Mouse (Mus musculus) heart, embryonic 11.5 days (tissue): ENCODE data around the gene Socs3. TPM values are rescaled to one million over a fixed set of nuclear protein-coding genes. Genes with fewer than 3 reads are reported as not detected.

Experiments used
- ATAC-seq: fragments of 200-750 bp; cut with Nextera tagmentation; replicated peaks from 2 replicates; pipeline ENCODE4 v1.8.0; 2017; ENCODE audit warnings: moderate library complexity; ENCODE audit not compliant: insufficient number of reproducible peaks, low FRiP score, low TSS enrichment
- H3K27ac ChIP-seq: fragments of 300-500 bp; sonication (generic); 2 replicates; pipeline ENCODE4 v1.5.1; 2014; ENCODE audit warnings: mild to moderate bottlenecking, low read depth, low read length
- H3K27me3 ChIP-seq: fragments of 300-500 bp; sonication (generic); 2 replicates; pipeline ENCODE4 v1.6.1; 2014; ENCODE audit warnings: mild to moderate bottlenecking, low read length, mixed read lengths; ENCODE audit not compliant: control insufficient read depth, insufficient read depth
- H3K36me3 ChIP-seq: fragments of 300-500 bp; sonication (generic); 2 replicates; pipeline ENCODE4 v1.6.1; 2014; ENCODE audit warnings: mild to moderate bottlenecking, low read length, moderate library complexity, mixed read lengths; ENCODE audit not compliant: control insufficient read depth, insufficient read depth
- H3K4me1 ChIP-seq: fragments of 300-500 bp; sonication (generic); 2 replicates; pipeline ENCODE4 v1.6.1; 2014; ENCODE audit warnings: low read length; ENCODE audit not compliant: control insufficient read depth, insufficient read depth
- H3K4me2 ChIP-seq: fragments of 300-500 bp; sonication (generic); 2 replicates; pipeline ENCODE4 v1.6.1; 2014; ENCODE audit warnings: mild to moderate bottlenecking, moderate library complexity
- H3K4me3 ChIP-seq: fragments of 300-500 bp; sonication (generic); 2 replicates; pipeline ENCODE4 v1.5.1; 2014; ENCODE audit warnings: low read depth, low read length
- H3K9ac ChIP-seq: fragments of 300-500 bp; sonication (generic); 2 replicates; pipeline ENCODE4 v1.6.1; 2014; ENCODE audit warnings: mild to moderate bottlenecking, low read depth, low read length, moderate library complexity
- H3K9me3 ChIP-seq: fragments of 300-500 bp; sonication (generic); replicated peaks from 2 replicates; pipeline ENCODE4 v1.6.1; 2016; ENCODE audit warnings: low read length; ENCODE audit not compliant: control insufficient read depth
- WGBS: fragments of 180-500 bp; shearing (Covaris S2); extraction: QIAGEN DNeasy Blood & Tissue Kit; methylation state at CpG from one replicate; pipeline ENCODE4 v1.1.7; 2014; ENCODE audit not compliant: insufficient replicate concordance; 5-methylcytosine and 5-hydroxymethylcytosine counted together
- polyA plus RNA-seq: library from polyadenylated mRNA; unstranded; fragments of >200 nt; fragmentation: Nextera tagmentation; extraction: Ambion mirVana; gene quantifications from 2 replicates; pipeline ENCODE4 v1.2.1, GENCODE M21; 2014

The Socs3 gene
- polyA plus RNA-seq, 1 experiment from 2014 or later = 3.6 TPM

DNA sequence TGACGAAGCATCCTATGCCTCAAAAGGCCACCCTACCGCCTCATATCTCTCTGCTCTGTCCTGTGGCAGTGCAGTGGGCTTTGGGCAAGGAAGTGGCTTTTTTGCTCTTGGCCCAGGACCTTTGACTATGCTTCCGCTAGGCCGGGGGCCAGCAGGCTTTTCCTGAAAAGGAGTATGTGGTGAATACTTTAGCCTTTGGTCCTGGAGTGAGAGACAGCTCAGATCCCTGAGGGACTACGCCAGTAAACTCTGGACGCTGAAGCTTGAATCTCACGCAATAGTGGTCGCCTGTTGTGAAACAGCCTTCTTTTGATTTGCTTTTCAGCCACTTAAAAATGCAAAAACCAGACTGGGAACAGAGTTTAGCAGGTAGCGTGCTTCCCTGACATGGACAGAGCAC is 34.2 kb downstream of the Socs3 start:
- H3K9me3 ChIP-seq = no peaks in the 10 kb centered on the region
- H3K4me1 ChIP-seq = peaks cover 49% of the 10 kb centered on the region
- H3K9ac ChIP-seq = peak overlapping the region; percentile 28; the same call in 1 of the 2 replicates
- no peak overlapping the region for H3K4me2 ChIP-seq
- no peak for ATAC-seq
- 63% methylated on average over 9 of the region's 9 CpGs for WGBS
- H3K27me3 ChIP-seq = peaks cover 28% of the 10 kb centered on the region
- no peaks in the 10 kb centered on the region for H3K36me3 ChIP-seq
- H3K4me3 ChIP-seq = no peak overlapping the region
- peak overlapping the region; percentile 31 for H3K27ac ChIP-seq

DNA sequence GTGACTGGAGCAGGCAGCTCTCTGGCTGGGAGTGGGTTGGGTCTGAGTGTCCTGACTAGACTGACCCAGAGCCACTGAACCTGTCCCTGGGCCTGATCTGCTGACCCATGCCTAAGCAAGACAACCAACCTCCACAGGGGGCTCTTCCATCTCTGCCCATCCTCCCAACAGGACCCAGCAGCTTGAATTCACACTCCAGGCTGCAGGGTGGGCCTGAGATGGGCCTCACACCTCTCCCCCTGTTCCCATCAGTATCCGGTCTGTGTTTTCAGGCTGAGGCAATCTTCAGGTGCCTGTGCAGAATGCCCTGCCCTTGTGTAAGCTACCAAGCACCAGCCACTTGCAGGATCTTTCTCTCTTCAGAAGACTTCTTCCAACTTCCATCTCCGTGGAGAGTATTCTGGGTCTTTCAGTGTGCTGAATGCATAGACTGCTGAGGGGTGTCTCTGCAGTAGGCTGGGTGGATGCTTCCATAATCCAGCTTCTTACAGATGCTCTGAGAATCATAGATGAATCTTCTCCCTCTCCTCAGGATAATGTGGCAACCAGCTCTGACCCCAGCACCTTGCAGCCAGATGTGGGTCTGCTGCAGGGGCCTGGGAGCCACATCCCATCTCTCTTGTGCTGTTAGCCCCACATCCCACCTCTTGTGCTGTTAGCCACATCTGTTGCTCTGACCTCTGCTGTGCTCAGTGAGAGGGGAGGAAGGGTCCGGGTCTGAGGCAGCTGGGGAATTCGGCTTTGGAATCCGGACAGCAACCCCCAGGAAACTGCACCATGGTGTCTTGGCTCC is 35.1 kb downstream of the Socs3 start:
- peaks cover 36% of the 10 kb centered on the region for H3K27me3 ChIP-seq
- 48% methylated on average over 5 of the region's 5 CpGs for WGBS
- no peak for ATAC-seq
- H3K4me2 ChIP-seq = no peak overlapping the region
- no peaks in the 10 kb centered on the region for H3K36me3 ChIP-seq
- H3K27ac ChIP-seq = no peak overlapping the region; the same call in 1 of the 2 replicates
- no peaks in the 10 kb centered on the region for H3K9me3 ChIP-seq
- peaks cover 43% of the 10 kb centered on the region for H3K4me1 ChIP-seq
- H3K4me3 ChIP-seq = no peak overlapping the region
- no peak overlapping the region for H3K9ac ChIP-seq

DNA sequence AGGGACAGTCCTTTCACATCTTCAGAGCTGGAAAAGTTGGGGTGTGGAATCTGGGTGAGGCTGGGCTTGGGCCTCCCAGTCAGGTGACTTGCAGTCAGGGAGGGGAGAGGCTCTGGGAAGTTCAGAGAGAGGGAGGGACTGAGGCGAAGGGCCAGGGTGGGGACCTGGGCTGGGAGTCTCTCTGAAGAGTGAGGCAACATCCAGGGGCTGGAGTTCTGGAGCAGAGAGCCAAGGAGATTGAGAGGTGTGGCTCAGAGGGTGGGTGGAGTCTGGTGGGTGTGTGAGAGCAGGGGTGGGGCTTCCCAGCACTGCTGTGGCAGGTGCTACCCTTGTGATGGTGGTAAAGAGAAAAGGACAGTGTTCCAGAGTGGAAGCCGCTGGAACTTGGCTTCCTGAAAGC is 35.7 kb downstream of the Socs3 start:
- H3K4me1 ChIP-seq = peaks cover 39% of the 10 kb centered on the region
- no peaks in the 10 kb centered on the region for H3K9me3 ChIP-seq
- H3K36me3 ChIP-seq = no peaks in the 10 kb centered on the region
- H3K27me3 ChIP-seq = peaks cover 42% of the 10 kb centered on the region
- H3K27ac ChIP-seq = no peak overlapping the region
- WGBS = 37% methylated on average over 2 of the region's 2 CpGs
- H3K9ac ChIP-seq = no peak overlapping the region
- H3K4me3 ChIP-seq = no peak overlapping the region
- H3K4me2 ChIP-seq = no peak overlapping the region
- peak; percentile 32; the same call in 1 of the 2 replicates for ATAC-seq

DNA sequence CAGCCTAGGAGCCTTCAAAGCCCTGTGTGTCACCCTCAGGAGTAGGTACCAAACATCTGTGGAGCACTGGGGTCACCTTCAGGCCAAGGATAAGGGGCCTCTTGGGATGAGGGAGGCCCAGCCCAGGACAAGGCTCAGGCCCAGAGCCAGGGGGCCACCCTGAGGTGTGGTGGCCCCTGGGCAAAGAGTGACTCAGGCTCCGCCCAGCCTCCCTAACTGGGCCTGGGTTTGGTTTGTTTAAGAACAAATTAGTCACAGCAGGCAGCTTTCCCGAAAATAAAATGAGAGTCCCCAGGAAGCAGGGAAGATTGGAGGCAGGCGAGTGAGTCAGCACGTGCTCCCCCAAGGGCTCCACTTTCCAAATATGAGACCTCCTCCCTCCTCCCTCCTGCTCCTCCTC is 37.7 kb downstream of the Socs3 start:
- peaks cover 45% of the 10 kb centered on the region for H3K27me3 ChIP-seq
- H3K4me3 ChIP-seq = no peak overlapping the region
- ATAC-seq = 0 out of 2 replicates have a peak, but pooled peaks have one; percentile 25
- no peaks in the 10 kb centered on the region for H3K36me3 ChIP-seq
- H3K9ac ChIP-seq = 0 out of 2 replicates have a peak overlapping the region, but pooled peaks have one; percentile 10
- no peak overlapping the region for H3K27ac ChIP-seq
- WGBS = 48% methylated on average over 4 of the region's 4 CpGs
- no peaks in the 10 kb centered on the region for H3K9me3 ChIP-seq
- H3K4me2 ChIP-seq = no peak overlapping the region
- peaks cover 39% of the 10 kb centered on the region for H3K4me1 ChIP-seq

DNA sequence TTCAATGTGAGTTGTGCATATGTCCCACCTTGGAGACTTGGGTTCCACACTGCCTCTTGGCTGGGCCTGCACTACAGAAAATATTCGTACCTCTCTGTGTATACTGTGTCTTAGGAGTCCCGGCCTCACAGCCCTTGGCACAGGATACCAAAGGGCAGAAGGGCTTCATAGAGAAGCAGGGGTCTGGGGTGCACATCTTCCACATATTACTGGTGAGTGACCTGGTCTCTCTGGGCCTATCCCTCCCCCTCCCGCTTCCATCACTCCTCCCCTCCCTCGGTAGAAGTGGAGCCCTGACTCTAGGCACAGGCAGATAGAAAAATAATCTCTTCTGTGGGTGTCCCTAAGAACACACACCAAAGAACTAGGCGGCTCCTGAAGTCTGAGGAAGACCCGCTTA is 38.3 kb downstream of the Socs3 start:
- 0 out of 2 replicates have a peak overlapping the region, but pooled peaks have one; percentile 0 for H3K4me2 ChIP-seq
- no peak overlapping the region for H3K9ac ChIP-seq
- H3K4me3 ChIP-seq = no peak overlapping the region
- WGBS = 51% methylated on average over 6 of the region's 6 CpGs
- ATAC-seq = no peak
- no peak overlapping the region for H3K27ac ChIP-seq
- peaks cover 49% of the 10 kb centered on the region for H3K27me3 ChIP-seq
- no peaks in the 10 kb centered on the region for H3K9me3 ChIP-seq
- no peaks in the 10 kb centered on the region for H3K36me3 ChIP-seq
- peaks cover 38% of the 10 kb centered on the region for H3K4me1 ChIP-seq

DNA sequence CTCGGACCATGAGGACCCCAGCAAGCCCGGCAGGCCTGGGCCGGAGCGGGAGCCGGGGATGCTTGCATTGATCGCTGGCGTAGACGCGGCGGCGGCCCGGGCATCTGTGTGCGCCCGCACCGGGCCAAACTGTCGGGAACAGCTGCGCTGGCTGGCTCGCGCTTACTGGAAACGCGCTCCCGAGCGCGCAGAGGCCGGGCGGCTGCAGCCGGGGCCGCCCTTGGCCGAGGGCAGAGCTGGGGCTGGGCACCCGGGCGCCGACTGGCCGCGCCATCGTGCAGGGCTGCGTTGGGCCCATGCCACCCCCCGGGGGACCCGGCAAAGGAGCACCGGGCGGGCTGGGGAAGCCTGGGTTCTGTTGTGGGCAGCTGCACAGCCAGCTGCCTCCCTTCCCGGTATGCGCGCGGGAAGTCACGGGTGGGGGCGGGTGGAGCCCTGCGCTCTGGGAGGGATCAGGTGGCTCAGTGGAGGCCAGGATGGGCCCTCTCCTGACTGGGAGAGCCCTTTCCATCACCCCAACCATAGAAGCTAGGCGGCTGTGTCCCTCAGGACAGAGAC is 39.0 kb downstream of the Socs3 start:
- Histone ChIP-seq H3K36me3 (no peaks in the 10 kb centered on the region), H3K4me3 (peak overlapping the region; percentile 32), H3K27ac (no peak overlapping the region), H3K9me3 (no peaks in the 10 kb centered on the region), H3K4me1 (peaks cover 31% of the 10 kb centered on the region), H3K4me2 (peak overlapping the region; percentile 65), H3K27me3 (peaks cover 49% of the 10 kb centered on the region), H3K9ac (peak overlapping the region; percentile 1; the same call in 1 of the 2 replicates)
- ATAC-seq = no peak
- 3% methylated on average over 45 of the region's 48 CpGs for WGBS

DNA sequence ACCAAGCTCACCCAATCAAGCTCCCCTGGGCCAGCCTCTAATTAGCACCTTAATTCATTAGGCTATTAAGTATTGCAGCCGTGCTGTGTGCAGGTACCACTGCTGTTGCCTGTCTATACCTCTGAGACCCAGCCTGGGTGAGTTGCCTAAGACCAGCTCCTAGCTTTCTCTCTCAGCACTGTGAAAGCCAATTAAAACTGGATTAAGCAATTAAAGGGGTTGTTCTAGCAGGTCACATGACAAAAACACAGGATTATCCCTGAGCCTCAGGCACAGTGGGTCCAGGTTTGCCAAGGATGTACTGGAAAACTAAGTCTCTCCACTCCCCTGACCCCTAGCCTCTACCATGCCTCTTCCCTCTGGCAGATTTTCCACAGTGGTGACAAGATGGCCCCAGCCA is 44.3 kb downstream of the Socs3 start:
- H3K9ac ChIP-seq = no peak overlapping the region
- H3K36me3 ChIP-seq = no peaks in the 10 kb centered on the region
- no peak overlapping the region for H3K27ac ChIP-seq
- ATAC-seq = no peak
- WGBS = 81% methylated on average over 1 of the region's 1 CpGs
- H3K4me3 ChIP-seq = no peak overlapping the region
- H3K4me1 ChIP-seq = 0 out of 2 replicates have a peak, but pooled peaks cover under 1% of the 10 kb centered on the region
- H3K9me3 ChIP-seq = no peaks in the 10 kb centered on the region
- H3K4me2 ChIP-seq = no peak overlapping the region
- peaks cover 21% of the 10 kb centered on the region for H3K27me3 ChIP-seq

DNA sequence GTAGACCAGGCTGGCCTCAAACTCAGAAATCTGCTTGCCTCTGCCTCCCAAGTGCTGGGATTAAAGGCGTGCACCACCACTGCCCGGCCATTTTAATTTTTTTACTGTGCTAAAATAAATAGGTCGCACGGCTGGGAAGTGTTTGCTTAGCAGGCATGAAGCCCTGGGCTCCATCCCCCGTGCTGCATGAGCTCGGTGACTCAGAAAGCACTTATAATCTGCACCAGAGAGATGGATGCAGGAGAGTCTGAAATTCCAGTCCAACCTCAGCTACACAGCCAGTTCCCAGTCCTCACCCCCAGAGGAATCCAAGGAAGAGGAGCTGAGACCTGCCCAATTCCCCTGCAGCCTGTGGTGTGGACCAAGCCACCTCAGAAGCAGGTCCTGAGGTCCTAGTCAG is 45.4 kb downstream of the Socs3 start:
- Histone ChIP-seq H3K36me3 (no peaks in the 10 kb centered on the region), H3K4me3 (no peak overlapping the region), H3K27ac (no peak overlapping the region), H3K9ac (no peak overlapping the region), H3K27me3 (peaks cover 10% of the 10 kb centered on the region), H3K4me2 (no peak overlapping the region), H3K4me1 (no peaks in the 10 kb centered on the region), H3K9me3 (no peaks in the 10 kb centered on the region)
- no peak for ATAC-seq
- WGBS = 69% methylated on average over 6 of the region's 6 CpGs
